Mouse (Mus musculus): ENCODE results near the gene D130043K22Rik. TPM values are rescaled to one million over a fixed set of nuclear protein-coding genes. Genes with fewer than 3 reads are reported as not detected.
A peak's percentile ranks its signal among the peaks of the same experiment; 100 is the strongest.

The D130043K22Rik gene
- polyA plus RNA-seq, 1 experiment, result not detected

- Histone ChIP-seq H3K4me1 (ENCODE audit: control insufficient read depth, insufficient read depth, low read length) (no peaks in the 10 kb centered on the region), H3K36me3 (ENCODE audit: control insufficient read depth, insufficient read depth, low read length, poor library complexity, severe bottlenecking) (no peaks in the 10 kb centered on the region), H3K9me3 (replicated peaks; ENCODE audit: control insufficient read depth, insufficient read depth, low read length, poor library complexity, severe bottlenecking) (no peaks in the 10 kb centered on the region), H3K9ac (ENCODE audit: low read depth, poor library complexity, severe bottlenecking) (no peak overlapping the region), H3K4me3 (ENCODE audit: low read depth, low read length) (no peak overlapping the region), H3K27ac (ENCODE audit: insufficient read depth, low read length) (no peak overlapping the region), H3K27me3 (ENCODE audit: control insufficient read depth, insufficient read depth, low read length, poor library complexity, severe bottlenecking) (no peaks in the 10 kb centered on the region)
- TF ChIP-seq POLR2A (IDR thresholded peaks at IDR 0.05; ENCODE audit: insufficient read depth, low read length) (no peak), EP300 (IDR thresholded peaks at IDR 0.05; ENCODE audit: insufficient read depth, low read depth, low read length) (no peak), CTCF (IDR thresholded peaks at IDR 0.05; ENCODE audit: low read depth, low read length) (no peak)
These were observed 85.7 kb downstream of the D130043K22Rik start for GRCm38 (mm10) chr13:24930591-24930990.

GRCm38 (mm10) chr13:24933199-24933598, 88.3 kb downstream of the D130043K22Rik start:
- Histone ChIP-seq H3K9me3 (replicated peaks; ENCODE audit: control insufficient read depth, insufficient read depth, low read length, poor library complexity, severe bottlenecking) (no peaks in the 10 kb centered on the region), H3K27ac (ENCODE audit: insufficient read depth, low read length) (no peak overlapping the region), H3K9ac (ENCODE audit: low read depth, poor library complexity, severe bottlenecking) (no peak overlapping the region), H3K4me1 (ENCODE audit: control insufficient read depth, insufficient read depth, low read length) (no peaks in the 10 kb centered on the region), H3K36me3 (ENCODE audit: control insufficient read depth, insufficient read depth, low read length, poor library complexity, severe bottlenecking) (no peaks in the 10 kb centered on the region), H3K4me3 (ENCODE audit: low read depth, low read length) (no peak overlapping the region), H3K27me3 (ENCODE audit: control insufficient read depth, insufficient read depth, low read length, poor library complexity, severe bottlenecking) (no peaks in the 10 kb centered on the region; the same call in 1 of the 2 replicates)
- TF ChIP-seq EP300 (IDR thresholded peaks at IDR 0.05; ENCODE audit: insufficient read depth, low read depth, low read length) (no peak), POLR2A (IDR thresholded peaks at IDR 0.05; ENCODE audit: insufficient read depth, low read length) (no peak), CTCF (IDR thresholded peaks at IDR 0.05; ENCODE audit: low read depth, low read length) (no peak)

- no peaks in the 10 kb centered on the region for H3K36me3 ChIP-seq (ENCODE audit: control insufficient read depth, insufficient read depth, low read length, poor library complexity, severe bottlenecking)
- peak overlapping the region; percentile 96 for H3K9ac ChIP-seq (ENCODE audit: low read depth, poor library complexity, severe bottlenecking)
- no peaks in the 10 kb centered on the region for H3K9me3 ChIP-seq (replicated peaks; ENCODE audit: control insufficient read depth, insufficient read depth, low read length, poor library complexity, severe bottlenecking)
- TF ChIP-seq EP300 (IDR thresholded peaks at IDR 0.05; ENCODE audit: insufficient read depth, low read depth, low read length), result no peak
- TF ChIP-seq CTCF (IDR thresholded peaks at IDR 0.05; ENCODE audit: low read depth, low read length), result no peak
- no peak for TF ChIP-seq POLR2A (IDR thresholded peaks at IDR 0.05; ENCODE audit: insufficient read depth, low read length)
- no peaks in the 10 kb centered on the region; the same call in 1 of the 2 replicates for H3K27me3 ChIP-seq (ENCODE audit: control insufficient read depth, insufficient read depth, low read length, poor library complexity, severe bottlenecking)
- H3K27ac ChIP-seq (ENCODE audit: insufficient read depth, low read length), result no peak overlapping the region
- peak overlapping the region; percentile 83 for H3K4me3 ChIP-seq (ENCODE audit: low read depth, low read length)
- H3K4me1 ChIP-seq (ENCODE audit: control insufficient read depth, insufficient read depth, low read length), result no peaks in the 10 kb centered on the region
These were observed 91.8 kb downstream of the D130043K22Rik start for GRCm38 (mm10) chr13:24936772-24937107.

- no peak within 1 kb of the TSS for H3K27ac ChIP-seq (ENCODE audit: insufficient read depth, low read length)
These were observed 92.3 kb downstream of the D130043K22Rik start, which contains the start of gene Aldh5a1 for GRCm38 (mm10) chr13:24937108-24937838. Aldh5a1 (minus strand) TSS chr13:24937661.

GRCm38 (mm10) chr13:24937839-24938166, 92.9 kb downstream of the D130043K22Rik start:
- H3K9me3 ChIP-seq (replicated peaks; ENCODE audit: control insufficient read depth, insufficient read depth, low read length, poor library complexity, severe bottlenecking), result no peaks in the 10 kb centered on the region
- H3K9ac ChIP-seq (ENCODE audit: low read depth, poor library complexity, severe bottlenecking), result peak overlapping the region; percentile 96; the same call in 1 of the 2 replicates
- H3K4me1 ChIP-seq (ENCODE audit: control insufficient read depth, insufficient read depth, low read length), result no peaks in the 10 kb centered on the region
- H3K36me3 ChIP-seq (ENCODE audit: control insufficient read depth, insufficient read depth, low read length, poor library complexity, severe bottlenecking), result no peaks in the 10 kb centered on the region
- peak overlapping the region; percentile 64 for H3K4me3 ChIP-seq (ENCODE audit: low read depth, low read length)
- no peak overlapping the region for H3K27ac ChIP-seq (ENCODE audit: insufficient read depth, low read length)
- TF ChIP-seq EP300 (IDR thresholded peaks at IDR 0.05; ENCODE audit: insufficient read depth, low read depth, low read length), result no peak
- TF ChIP-seq CTCF (IDR thresholded peaks at IDR 0.05; ENCODE audit: low read depth, low read length), result no peak
- no peak for TF ChIP-seq POLR2A (IDR thresholded peaks at IDR 0.05; ENCODE audit: insufficient read depth, low read length)
- no peaks in the 10 kb centered on the region; the same call in 1 of the 2 replicates for H3K27me3 ChIP-seq (ENCODE audit: control insufficient read depth, insufficient read depth, low read length, poor library complexity, severe bottlenecking)

More at GRCm38 (mm10) chr13:24937108-24937838, 92.3 kb downstream of the D130043K22Rik start, which contains the start of gene Aldh5a1:
- H3K36me3 ChIP-seq (ENCODE audit: control insufficient read depth, insufficient read depth, low read length, poor library complexity, severe bottlenecking), result no peaks in the 10 kb centered on the region
- no peaks in the 10 kb centered on the region for H3K4me1 ChIP-seq (ENCODE audit: control insufficient read depth, insufficient read depth, low read length)
- TF ChIP-seq EP300 (IDR thresholded peaks at IDR 0.05; ENCODE audit: insufficient read depth, low read depth, low read length), result no peak
- peak; percentile 39 for TF ChIP-seq CTCF (IDR thresholded peaks at IDR 0.05; ENCODE audit: low read depth, low read length)
- H3K9me3 ChIP-seq (replicated peaks; ENCODE audit: control insufficient read depth, insufficient read depth, low read length, poor library complexity, severe bottlenecking), result no peaks in the 10 kb centered on the region
- H3K27me3 ChIP-seq (ENCODE audit: control insufficient read depth, insufficient read depth, low read length, poor library complexity, severe bottlenecking), result no peaks in the 10 kb centered on the region; the same call in 1 of the 2 replicates
- peak within 1 kb of the TSS; percentile 83 for H3K4me3 ChIP-seq (ENCODE audit: low read depth, low read length)
- H3K9ac ChIP-seq (ENCODE audit: low read depth, poor library complexity, severe bottlenecking), result peak within 1 kb of the TSS; percentile 96

- H3K27ac ChIP-seq (ENCODE audit: insufficient read depth, low read length), result no peak overlapping the region
- no peaks in the 10 kb centered on the region for H3K9me3 ChIP-seq (replicated peaks; ENCODE audit: control insufficient read depth, insufficient read depth, low read length, poor library complexity, severe bottlenecking)
- TF ChIP-seq POLR2A (IDR thresholded peaks at IDR 0.05; ENCODE audit: insufficient read depth, low read length) (no peak), CTCF (IDR thresholded peaks at IDR 0.05; ENCODE audit: low read depth, low read length) (peak; percentile 80), EP300 (IDR thresholded peaks at IDR 0.05; ENCODE audit: insufficient read depth, low read depth, low read length) (no peak)
- H3K27me3 ChIP-seq (ENCODE audit: control insufficient read depth, insufficient read depth, low read length, poor library complexity, severe bottlenecking), result no peaks in the 10 kb centered on the region; the same call in 1 of the 2 replicates
- H3K9ac ChIP-seq (ENCODE audit: low read depth, poor library complexity, severe bottlenecking), result no peak overlapping the region
- no peak overlapping the region for H3K4me3 ChIP-seq (ENCODE audit: low read depth, low read length)
- no peaks in the 10 kb centered on the region for H3K36me3 ChIP-seq (ENCODE audit: control insufficient read depth, insufficient read depth, low read length, poor library complexity, severe bottlenecking)
- H3K4me1 ChIP-seq (ENCODE audit: control insufficient read depth, insufficient read depth, low read length), result no peaks in the 10 kb centered on the region
These were observed 93.7 kb downstream of the D130043K22Rik start for GRCm38 (mm10) chr13:24938683-24939082.

Data from ES-Bruce4 (cell line).